In the genomic region with DNA sequence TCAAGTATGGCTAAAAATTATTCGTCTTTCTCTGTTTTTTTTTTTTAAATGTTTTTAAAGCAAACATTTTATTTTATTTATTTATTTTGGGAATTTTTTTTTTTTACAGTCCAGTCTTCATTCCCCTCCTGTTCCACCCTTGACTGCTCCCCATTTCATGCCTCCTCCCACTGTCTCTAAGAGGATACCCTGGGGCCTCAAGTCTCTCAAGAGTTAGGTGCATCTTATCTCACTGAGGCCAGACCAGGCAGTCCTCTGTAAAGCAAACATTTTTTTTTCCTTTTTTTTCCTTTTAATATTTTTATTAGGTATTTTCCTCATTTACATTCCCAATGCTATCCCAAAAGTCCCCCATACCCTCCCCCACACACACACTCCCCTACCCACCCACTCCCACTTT, we compare ENCODE assay signal across 20 mouse cellular contexts.
DNase-seq lines count a peak whose midpoint lies in the region; ATAC-seq lines count a peak whose summit lies in the region.
"Had no signal": no experiment of that assay in that cellular context is flagged by ENCODE, and none has a peak within 500 bp of the region (broad histone marks: within the 10 kb centered on the region; RNA-seq: fewer than 3 reads in every experiment).

No protein-coding gene starts in this region.

- no peak overlapping the region for H3K9ac ChIP-seq in kidney, embryonic 15.5 days
- peak overlapping the region; percentile 13 for H3K9ac ChIP-seq in liver, embryonic 16.5 days (ENCODE audit: low read depth, low read length)
- H3K9ac ChIP-seq: heart, embryonic 15.5 days; hindbrain, embryonic 14.5 days; limb, embryonic 13.5 days; neural tube, embryonic 13.5 days had no signal

- peaks cover 7% of the 10 kb centered on the region; the same call in 1 of the 2 replicates for H3K4me1 ChIP-seq in kidney, embryonic 15.5 days
- peaks cover 19% of the 10 kb centered on the region for H3K4me1 ChIP-seq in liver, embryonic 16.5 days (ENCODE audit: control insufficient read depth, low read depth, low read length)
- H3K4me1 ChIP-seq: limb, embryonic 13.5 days; neural tube, embryonic 13.5 days had no signal

- no peaks in the 10 kb centered on the region for H3K27me3 ChIP-seq in kidney, embryonic 15.5 days
- no peaks in the 10 kb centered on the region for H3K27me3 ChIP-seq in liver, embryonic 16.5 days (ENCODE audit: control insufficient read depth, insufficient read depth, low read depth, low read length)
- H3K27me3 ChIP-seq: heart, embryonic 15.5 days; limb, embryonic 13.5 days; neural tube, embryonic 13.5 days had no signal

- H3K4me2 ChIP-seq in kidney, embryonic 15.5 days = peak overlapping the region; percentile 43; the same call in 1 of the 2 replicates
- peak overlapping the region; percentile 62 for H3K4me2 ChIP-seq in liver, embryonic 16.5 days (ENCODE audit: low read depth, low read length)

- DNase-seq in kidney, adult 8-10 months = no peak
- peak; percentile 47 for DNase-seq in c-Kit-negative CD71-positive TER-119-positive erythroid progenitor cells, embryonic 14.5 days (ENCODE audit: low read depth, low spot score)
- DNase-seq in gastrocnemius, adult 18-20 months (ENCODE audit: low spot score) = no peak
- no peak for DNase-seq in retina, embryonic 14.5 days (ENCODE audit: low spot score)
- no peak for DNase-seq in kidney, postnatal 4 days
- DNase-seq: adrenal gland, adult 8-10 months; cerebellum, adult 18-20 months; gastrocnemius, postnatal 10 days; kidney, adult 11 months; kidney, postnatal 14 days; layer of hippocampus, adult 9-11 months; lung, postnatal 14 days; thymus, adult 2 months had no signal

- no peak overlapping the region for H3K4me3 ChIP-seq in kidney, embryonic 15.5 days (replicated peaks)
- peak overlapping the region; percentile 38 for H3K4me3 ChIP-seq in liver, embryonic 16.5 days (ENCODE audit: low read depth, low read length)
- H3K4me3 ChIP-seq: limb, embryonic 13.5 days; neural tube, embryonic 13.5 days had no signal

- H3K27ac ChIP-seq in kidney, embryonic 15.5 days = no peak overlapping the region
- H3K27ac ChIP-seq in liver, embryonic 16.5 days (ENCODE audit: low read length) = peak overlapping the region; percentile 89
- H3K27ac ChIP-seq: hindbrain, embryonic 14.5 days; limb, embryonic 13.5 days had no signal

- H3K9me3 ChIP-seq in kidney, embryonic 15.5 days (replicated peaks) = no peaks in the 10 kb centered on the region
- H3K9me3 ChIP-seq in liver, embryonic 16.5 days (replicated peaks; ENCODE audit: control insufficient read depth, low read length) = no peaks in the 10 kb centered on the region
- H3K9me3 ChIP-seq: heart, embryonic 15.5 days; limb, embryonic 13.5 days; neural tube, embryonic 13.5 days had no signal

- ATAC-seq in kidney, embryonic 15.5 days (replicated peaks; ENCODE audit: low FRiP score) = peak; percentile 95
- ATAC-seq in erythroid progenitor cell, adult 5-6 weeks (replicated peaks; ENCODE audit: low FRiP score, poor library complexity, severe bottlenecking) = peak; percentile 68
- peak; percentile 97 for ATAC-seq in liver, embryonic 16.5 days (ENCODE audit: low read depth)

- H3K36me3 ChIP-seq in kidney, embryonic 15.5 days = no peaks in the 10 kb centered on the region
- H3K36me3 ChIP-seq in liver, embryonic 16.5 days (ENCODE audit: control insufficient read depth, insufficient read depth) = no peaks in the 10 kb centered on the region
- H3K36me3 ChIP-seq: heart, embryonic 15.5 days; limb, embryonic 13.5 days; neural tube, embryonic 13.5 days had no signal

- WGBS in kidney, embryonic 15.5 days = 41% methylated on average over 1 of the region's 1 CpGs
- WGBS in liver, embryonic 16.5 days (ENCODE audit: insufficient replicate concordance) = 37% methylated on average over 1 of the region's 1 CpGs
